Mouse (Mus musculus) E14TG2a.4 (cell line): ENCODE measurements around the gene Dach1.

ENCODE experiments used
- CTCF ChIP-seq: conservative IDR thresholded peaks from 2 replicates; pipeline ENCODE4 v1.5.1; 2014; ENCODE audit warnings: low read length
- NANOG ChIP-seq: IDR thresholded peaks from 2 replicates; pipeline ENCODE4 v1.6.1; 2014; ENCODE audit warnings: borderline replicate concordance, low read length, mixed read lengths
- POU5F1 ChIP-seq: IDR thresholded peaks from 2 replicates; pipeline ENCODE4 v1.6.1; 2014; ENCODE audit warnings: low read length, borderline replicate concordance

DNA sequence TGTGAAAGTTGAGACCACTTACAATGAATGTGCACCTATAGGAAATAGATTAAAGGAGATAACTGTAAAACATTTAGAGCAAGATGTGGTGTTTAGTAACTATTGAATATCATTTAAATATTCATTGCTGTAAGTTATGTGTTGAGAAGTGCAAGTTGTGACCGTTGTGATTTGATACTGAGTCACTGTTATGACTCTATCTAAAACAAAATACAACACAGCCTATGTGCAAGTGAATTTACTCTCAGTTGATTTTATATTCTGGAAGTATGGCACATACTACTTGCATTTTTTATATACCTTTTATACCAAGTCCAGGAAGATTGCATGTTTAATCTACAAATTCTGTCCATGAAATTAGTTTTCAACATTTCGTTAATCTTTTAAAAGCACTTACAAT, 415.6 kb downstream of the Dach1 start:
- TF ChIP-seq CTCF (no peak), POU5F1 (no peak), NANOG (no peak)
